8 mouse cellular contexts compared by ENCODE assay signal in the genomic region with DNA sequence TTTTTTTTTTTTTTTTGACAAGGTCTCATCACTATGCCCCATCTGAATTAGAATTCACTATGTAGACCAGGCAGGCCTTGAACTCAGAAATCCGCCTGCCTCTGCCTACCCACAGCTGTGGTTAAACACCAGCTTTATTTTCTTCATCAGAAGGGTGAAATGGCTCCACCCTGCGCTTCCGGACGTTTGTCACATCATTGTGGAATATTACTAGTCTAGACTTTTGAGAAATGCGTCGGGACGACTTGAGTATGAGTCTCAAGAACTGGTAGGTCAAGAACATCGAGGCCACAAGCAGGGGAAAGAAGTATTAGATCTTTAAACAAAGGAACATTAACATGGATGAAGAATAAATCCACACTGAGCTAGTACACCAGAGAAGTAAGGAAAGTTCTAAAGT. TPM values are rescaled to one million over a fixed set of nuclear protein-coding genes. Genes with fewer than 3 reads are reported as not detected.
DNase-seq lines count a peak whose midpoint lies in the region; ATAC-seq and TF ChIP-seq lines count a peak whose summit lies in the region.

No protein-coding gene starts in this region.

- H3K9ac ChIP-seq in kidney, embryonic 16.5 days (replicated peaks; ENCODE audit: low read length) = peak overlapping the region; percentile 96

- no peak for ATAC-seq in kidney, embryonic 16.5 days (ENCODE audit: low FRiP score, low TSS enrichment)
- ATAC-seq in frontal cortex, adult (ENCODE audit: low TSS enrichment) = no peak

- H3K79me2 ChIP-seq in myocyte (ENCODE audit: control insufficient read depth, insufficient read depth) = peaks cover 41% of the 10 kb centered on the region

- H3K9me3 ChIP-seq in kidney, embryonic 16.5 days (ENCODE audit: low read length) = no peaks in the 10 kb centered on the region
- no peaks in the 10 kb centered on the region for H3K9me3 ChIP-seq in embryonic facial prominence, embryonic 10.5 days

- peak overlapping the region; percentile 48 for H3ac ChIP-seq in myocyte (ENCODE audit: control insufficient read depth, insufficient read length)

- peaks cover 14% of the 10 kb centered on the region for H3K36me3 ChIP-seq in kidney, embryonic 16.5 days (ENCODE audit: insufficient read depth, low read length)
- H3K36me3 ChIP-seq in embryonic facial prominence, embryonic 10.5 days (replicated peaks) = peaks cover 22% of the 10 kb centered on the region
- peaks cover 19% of the 10 kb centered on the region for H3K36me3 ChIP-seq in myocyte (ENCODE audit: control insufficient read depth, insufficient read depth)

- no peak for TF ChIP-seq POLR2A in myocyte (IDR thresholded peaks at IDR 0.05; ENCODE audit: insufficient read length, low read depth)

- H3K27me3 ChIP-seq in kidney, embryonic 16.5 days (ENCODE audit: insufficient read depth, low read length) = no peaks in the 10 kb centered on the region
- H3K27me3 ChIP-seq in embryonic facial prominence, embryonic 10.5 days (replicated peaks; ENCODE audit: low read depth, poor library complexity, severe bottlenecking) = peaks cover 8% of the 10 kb centered on the region; the same call in 1 of the 2 replicates
- no peaks in the 10 kb centered on the region for H3K27me3 ChIP-seq in myocyte (ENCODE audit: control insufficient read depth, insufficient read depth, insufficient read length)

- peak overlapping the region; percentile 60 for H3K4me2 ChIP-seq in kidney, embryonic 16.5 days (replicated peaks; ENCODE audit: low read depth, low read length)
- H3K4me2 ChIP-seq in myocyte (ENCODE audit: low read depth) = peak overlapping the region; percentile 77

- peak overlapping the region; percentile 99 for H3K27ac ChIP-seq in kidney, embryonic 16.5 days (ENCODE audit: low read length)
- peak overlapping the region; percentile 100 for H3K27ac ChIP-seq in embryonic facial prominence, embryonic 10.5 days (replicated peaks)

- WGBS in kidney, embryonic 16.5 days = 81% methylated on average over 8 of the region's 8 CpGs
- WGBS in embryonic facial prominence, embryonic 10.5 days = 85% methylated on average over 8 of the region's 8 CpGs

- peaks cover 50% of the 10 kb centered on the region for H3K4me1 ChIP-seq in kidney, embryonic 16.5 days (ENCODE audit: insufficient read depth, low read length)
- peaks cover 64% of the 10 kb centered on the region for H3K4me1 ChIP-seq in embryonic facial prominence, embryonic 10.5 days

- no peak for DNase-seq in kidney, postnatal 4 days
- no peak for DNase-seq in embryonic facial prominence, embryonic 10.5 days (ENCODE audit: low spot score)
- DNase-seq in induced T-regulatory cell, adult 2 months (ENCODE audit: low read depth) = peak; percentile 50
- no peak for DNase-seq in cerebellum, adult 9-10 months
- DNase-seq in cerebellum, postnatal 4 days (ENCODE audit: low spot score in 2 of 2) = no peak

- peak overlapping the region; percentile 95 for H3K4me3 ChIP-seq in kidney, embryonic 16.5 days (ENCODE audit: low read length)
- peak overlapping the region; percentile 95 for H3K4me3 ChIP-seq in embryonic facial prominence, embryonic 10.5 days
- peak overlapping the region; percentile 99 for H3K4me3 ChIP-seq in myocyte

TF ChIP-seq in myocyte, 11 proteins besides CTCF, POLR2A, EP300 and RAD21:
- TF ChIP-seq POLR2AphosphoS2 (IDR thresholded peaks at IDR 0.05; ENCODE audit: insufficient read length, low read depth) = no peak

RNA-seq across cellular contexts. Expression of a gene that starts 0.5 kb away (rescaled TPM):
- 1,990 and 2,045 TPM in 2 replicates for polyA plus RNA-seq in kidney, embryonic 16.5 days (2015; fragmentation: Nextera tagmentation; extraction: Ambion mirVana)
- polyA plus RNA-seq in embryonic facial prominence, embryonic 10.5 days (2016; fragmentation: Nextera tagmentation; extraction: Ambion mirVana) = 3,458 and 4,025 TPM in 2 replicates
- polyA plus RNA-seq in myocyte (2012; fragmentation: generic; extraction: Trizol) = 1,358 TPM

RNA-seq across cellular contexts. Expression of a gene that starts 34.9 kb away (rescaled TPM):
- 0.29 TPM in 1 of 2 replicates, not detected in the other for polyA plus RNA-seq in kidney, embryonic 16.5 days (2015; fragmentation: Nextera tagmentation; extraction: Ambion mirVana)
- polyA plus RNA-seq in embryonic facial prominence, embryonic 10.5 days (2016; fragmentation: Nextera tagmentation; extraction: Ambion mirVana) = 0.27 TPM in 1 of 2 replicates, not detected in the other
- polyA plus RNA-seq in myocyte (2012; fragmentation: generic; extraction: Trizol) = 52.7 TPM

RNA-seq across cellular contexts. Expression of a gene that starts 45.4 kb away (rescaled TPM):
- 30.7 and 40.6 TPM in 2 replicates for polyA plus RNA-seq in kidney, embryonic 16.5 days (2015; fragmentation: Nextera tagmentation; extraction: Ambion mirVana)
- 26.1 and 31.4 TPM in 2 replicates for polyA plus RNA-seq in embryonic facial prominence, embryonic 10.5 days (2016; fragmentation: Nextera tagmentation; extraction: Ambion mirVana)
- polyA plus RNA-seq in myocyte (2012; fragmentation: generic; extraction: Trizol) = 34.0 TPM

Comparison
In these comparisons a context has a peak if more than half of its experiments do, and no peak if none do; other contexts are left out.
1. RNA of a gene that starts 34.9 kb away (polyA plus RNA-seq): 52.7 TPM in myocyte (single experiment); 0.29 TPM in kidney, embryonic 16.5 days and 0.27 TPM in embryonic facial prominence, embryonic 10.5 days; every median in the first group is over 10 times any median in the second.
2. Peak in every context shown above with its lines, with median percentiles within 50 percentile points of each other: H3K4me3 ChIP-seq.